Mouse (Mus musculus): ENCODE measurements at regions not wholly inside any gene's neighbourhood (a gene's known extent, or its start where the extent isn't known, plus 50 kb on each side); places are given as distances from the start of the nearest gene placed in this dataset.
A peak's percentile ranks its signal among the peaks of the same experiment; 100 is the strongest.

- no peak for TF ChIP-seq GATA1 (IDR thresholded peaks at IDR 0.05; ENCODE audit: low read length)
These were observed 283.8 kb downstream of the Dhx15 start for GRCm38 (mm10) chr5:51906315-51907109.

- TF ChIP-seq GATA1 (IDR thresholded peaks at IDR 0.05; ENCODE audit: low read length) = peak; percentile 92
These were observed 296.2 kb downstream of the Dhx15 start for GRCm38 (mm10) chr5:51894159-51894558.

- no peak for TF ChIP-seq GATA1 (IDR thresholded peaks at IDR 0.05; ENCODE audit: low read length)
These were observed 299.0 kb downstream of the Dhx15 start for GRCm38 (mm10) chr5:51891341-51891740.

- no peak for TF ChIP-seq GATA1 (IDR thresholded peaks at IDR 0.05; ENCODE audit: low read length)
These were observed 301.9 kb downstream of the Dhx15 start for GRCm38 (mm10) chr5:51888404-51888803.

- TF ChIP-seq GATA1 (IDR thresholded peaks at IDR 0.05; ENCODE audit: low read length) = no peak
These were observed 307.7 kb downstream of the Dhx15 start for GRCm38 (mm10) chr5:51882594-51882993.

- TF ChIP-seq GATA1 (IDR thresholded peaks at IDR 0.05; ENCODE audit: low read length) = no peak
These were observed 308.1 kb downstream of the Dhx15 start for GRCm38 (mm10) chr5:51882173-51882572.

- no peak for TF ChIP-seq GATA1 (IDR thresholded peaks at IDR 0.05; ENCODE audit: low read length)
These were observed 309.3 kb upstream of the Ppargc1a start for GRCm38 (mm10) chr5:51876846-51877245.

GRCm38 (mm10) chr5:51873571-51873970 lies 306.0 kb upstream of the Ppargc1a start:
- no peak for TF ChIP-seq GATA1 (IDR thresholded peaks at IDR 0.05; ENCODE audit: low read length)

- TF ChIP-seq GATA1 (IDR thresholded peaks at IDR 0.05; ENCODE audit: low read length) = no peak
These were observed 304.2 kb upstream of the Ppargc1a start for GRCm38 (mm10) chr5:51871735-51872134.

- TF ChIP-seq GATA1 (IDR thresholded peaks at IDR 0.05; ENCODE audit: low read length) = no peak
These were observed 300.7 kb upstream of the Ppargc1a start for GRCm38 (mm10) chr5:51868223-51868713.

GRCm38 (mm10) chr5:51866002-51866401 lies 298.5 kb upstream of the Ppargc1a start:
- TF ChIP-seq GATA1 (IDR thresholded peaks at IDR 0.05; ENCODE audit: low read length) = no peak

GRCm38 (mm10) chr5:51860496-51860895 lies 293.0 kb upstream of the Ppargc1a start:
- no peak for TF ChIP-seq GATA1 (IDR thresholded peaks at IDR 0.05; ENCODE audit: low read length)

GRCm38 (mm10) chr5:51853456-51854124 lies 286.1 kb upstream of the Ppargc1a start:
- no peak for TF ChIP-seq GATA1 (IDR thresholded peaks at IDR 0.05; ENCODE audit: low read length)

- no peak for TF ChIP-seq GATA1 (IDR thresholded peaks at IDR 0.05; ENCODE audit: low read length)
These were observed 282.6 kb upstream of the Ppargc1a start for GRCm38 (mm10) chr5:51850091-51850490.

- no peak for TF ChIP-seq GATA1 (IDR thresholded peaks at IDR 0.05; ENCODE audit: low read length)
These were observed 281.7 kb upstream of the Ppargc1a start for GRCm38 (mm10) chr5:51849236-51849635.

- TF ChIP-seq GATA1 (IDR thresholded peaks at IDR 0.05; ENCODE audit: low read length) = no peak
These were observed 274.7 kb upstream of the Ppargc1a start for GRCm38 (mm10) chr5:51842189-51842588.

- no peak for TF ChIP-seq GATA1 (IDR thresholded peaks at IDR 0.05; ENCODE audit: low read length)
These were observed 274.2 kb upstream of the Ppargc1a start for GRCm38 (mm10) chr5:51841763-51842162.
